Mouse (Mus musculus) stomach, embryonic 15.5 days (tissue): ENCODE results near the gene Card11. TPM values are rescaled to one million over a fixed set of nuclear protein-coding genes. Genes with fewer than 3 reads are reported as not detected.

Experiments used
- ATAC-seq: fragments of 200-750 bp; cut with Nextera tagmentation; 2 replicates; pipeline ENCODE4 v1.8.0; 2017; ENCODE audit warnings: low read depth, moderate number of reproducible peaks, moderate TSS enrichment; ENCODE audit not compliant: insufficient read depth, low FRiP score
- H3K27ac ChIP-seq: fragments of 300-500 bp; sonication (generic); 2 replicates; pipeline ENCODE4 v1.5.1; 2015; ENCODE audit warnings: mild to moderate bottlenecking, inconsistent platforms
- H3K27me3 ChIP-seq: fragments of 300-500 bp; sonication (generic); replicated peaks from 2 replicates; pipeline ENCODE4 v1.6.1; 2015; ENCODE audit warnings: inconsistent platforms
- H3K36me3 ChIP-seq: fragments of 300-500 bp; sonication (generic); 2 replicates; pipeline ENCODE4 v1.6.1; 2015; ENCODE audit warnings: inconsistent platforms
- H3K4me1 ChIP-seq: fragments of 300-500 bp; sonication (generic); 2 replicates; pipeline ENCODE4 v1.6.1; 2015; ENCODE audit warnings: inconsistent platforms
- H3K4me2 ChIP-seq: fragments of 300-500 bp; sonication (generic); 2 replicates; pipeline ENCODE4 v1.6.1; 2015; ENCODE audit warnings: mild to moderate bottlenecking, inconsistent platforms
- H3K4me3 ChIP-seq: fragments of 300-500 bp; sonication (generic); replicated peaks from 2 replicates; pipeline ENCODE4 v1.5.1; 2015; ENCODE audit warnings: inconsistent platforms
- H3K9ac ChIP-seq: fragments of 300-500 bp; sonication (generic); 2 replicates; pipeline ENCODE4 v1.6.1; 2015; ENCODE audit warnings: inconsistent platforms
- H3K9me3 ChIP-seq: fragments of 300-500 bp; sonication (generic); 2 replicates; pipeline ENCODE4 v1.6.1; 2016; ENCODE audit warnings: inconsistent platforms
- WGBS: fragments of 180-500 bp; shearing (Covaris S2); methylation state at CpG from one replicate; pipeline ENCODE4 v1.1.7; 2015; 5-methylcytosine and 5-hydroxymethylcytosine counted together
- polyA plus RNA-seq: library from polyadenylated mRNA; unstranded; fragments of >200 nt; fragmentation: Nextera tagmentation; extraction: Ambion mirVana; gene quantifications from 2 replicates; pipeline ENCODE4 v1.2.1, GENCODE M21; 2015

Gene Card11
- polyA plus RNA-seq, 1 experiment from 2014 or later: 0.26 TPM

GRCm38 (mm10) chr5:140981370-140981805 is 19.0 kb downstream of the Card11 start:
- no peaks in the 10 kb centered on the region for H3K27me3 ChIP-seq
- H3K9me3 ChIP-seq: no peaks in the 10 kb centered on the region
- no peak overlapping the region for H3K4me3 ChIP-seq
- no peak for ATAC-seq
- no peak overlapping the region for H3K9ac ChIP-seq
- WGBS: 20% methylated on average over 6 of the region's 6 CpGs
- H3K27ac ChIP-seq: no peak overlapping the region
- no peak overlapping the region for H3K4me2 ChIP-seq
- no peaks in the 10 kb centered on the region for H3K4me1 ChIP-seq
- H3K36me3 ChIP-seq: no peaks in the 10 kb centered on the region

- Histone ChIP-seq H3K27me3 (no peaks in the 10 kb centered on the region), H3K4me2 (no peak overlapping the region), H3K27ac (no peak overlapping the region), H3K9ac (no peak overlapping the region), H3K4me3 (no peak overlapping the region), H3K36me3 (no peaks in the 10 kb centered on the region), H3K9me3 (no peaks in the 10 kb centered on the region), H3K4me1 (no peaks in the 10 kb centered on the region)
- no peak for ATAC-seq
- WGBS: 63% methylated on average over 5 of the region's 5 CpGs
Observed at GRCm38 (mm10) chr5:140980783-140981182, 19.6 kb downstream of the Card11 start.

GRCm38 (mm10) chr5:140980051-140980450 is 20.3 kb downstream of the Card11 start:
- no peak overlapping the region for H3K27ac ChIP-seq
- H3K4me2 ChIP-seq: no peak overlapping the region
- H3K4me1 ChIP-seq: no peaks in the 10 kb centered on the region
- H3K27me3 ChIP-seq: no peaks in the 10 kb centered on the region
- no peak overlapping the region for H3K9ac ChIP-seq
- WGBS: 83% methylated on average over 2 of the region's 2 CpGs
- no peaks in the 10 kb centered on the region for H3K36me3 ChIP-seq
- H3K9me3 ChIP-seq: no peaks in the 10 kb centered on the region
- ATAC-seq: no peak
- H3K4me3 ChIP-seq: no peak overlapping the region

- WGBS: 40% methylated on average over 9 of the region's 9 CpGs
- no peak for ATAC-seq
- H3K9me3 ChIP-seq: no peaks in the 10 kb centered on the region
- no peaks in the 10 kb centered on the region for H3K36me3 ChIP-seq
- no peak overlapping the region for H3K4me2 ChIP-seq
- H3K9ac ChIP-seq: no peak overlapping the region
- no peaks in the 10 kb centered on the region for H3K4me1 ChIP-seq
- no peak overlapping the region for H3K27ac ChIP-seq
- no peak overlapping the region for H3K4me3 ChIP-seq
- no peaks in the 10 kb centered on the region for H3K27me3 ChIP-seq
Observed at GRCm38 (mm10) chr5:140962945-140963344, 37.4 kb downstream of the Card11 start.

GRCm38 (mm10) chr5:140960732-140961131 is 39.6 kb downstream of the Card11 start:
- H3K4me2 ChIP-seq: no peak overlapping the region
- no peaks in the 10 kb centered on the region for H3K36me3 ChIP-seq
- WGBS: 84% methylated on average over 6 of the region's 6 CpGs
- H3K27ac ChIP-seq: no peak overlapping the region
- no peaks in the 10 kb centered on the region for H3K9me3 ChIP-seq
- no peaks in the 10 kb centered on the region for H3K27me3 ChIP-seq
- H3K4me1 ChIP-seq: no peaks in the 10 kb centered on the region
- no peak for ATAC-seq
- no peak overlapping the region for H3K9ac ChIP-seq
- no peak overlapping the region for H3K4me3 ChIP-seq

GRCm38 (mm10) chr5:140959160-140959559 is 41.2 kb downstream of the Card11 start:
- Histone ChIP-seq H3K9ac (no peak overlapping the region), H3K4me3 (no peak overlapping the region), H3K27ac (no peak overlapping the region), H3K9me3 (no peaks in the 10 kb centered on the region), H3K27me3 (no peaks in the 10 kb centered on the region), H3K4me2 (no peak overlapping the region), H3K36me3 (no peaks in the 10 kb centered on the region), H3K4me1 (no peaks in the 10 kb centered on the region)
- no peak for ATAC-seq
- 72% methylated on average over 6 of the region's 6 CpGs for WGBS

GRCm38 (mm10) chr5:140957106-140957505 is 43.3 kb downstream of the Card11 start:
- no peak for ATAC-seq
- Histone ChIP-seq H3K9ac (no peak overlapping the region), H3K27ac (no peak overlapping the region), H3K36me3 (no peaks in the 10 kb centered on the region), H3K9me3 (no peaks in the 10 kb centered on the region), H3K4me3 (no peak overlapping the region), H3K4me2 (no peak overlapping the region), H3K27me3 (no peaks in the 10 kb centered on the region), H3K4me1 (no peaks in the 10 kb centered on the region)
- 79% methylated on average over 4 of the region's 4 CpGs for WGBS

GRCm38 (mm10) chr5:140955666-140956065 is 44.7 kb downstream of the Card11 start:
- Histone ChIP-seq H3K9me3 (no peaks in the 10 kb centered on the region), H3K4me1 (no peaks in the 10 kb centered on the region)

GRCm38 (mm10) chr5:140951801-140952200 is 48.6 kb downstream of the Card11 start:
- Histone ChIP-seq H3K36me3 (no peaks in the 10 kb centered on the region), H3K27me3 (no peaks in the 10 kb centered on the region), H3K4me3 (no peak overlapping the region), H3K4me2 (no peak overlapping the region), H3K27ac (no peak overlapping the region), H3K4me1 (no peaks in the 10 kb centered on the region), H3K9me3 (no peaks in the 10 kb centered on the region), H3K9ac (no peak overlapping the region)
- no peak for ATAC-seq
- WGBS: 75% methylated on average over 5 of the region's 5 CpGs

More at GRCm38 (mm10) chr5:140955666-140956065, 44.7 kb downstream of the Card11 start:
- ATAC-seq: no peak
- H3K4me2 ChIP-seq: no peak overlapping the region
- no peaks in the 10 kb centered on the region for H3K27me3 ChIP-seq
- no peak overlapping the region for H3K4me3 ChIP-seq
- H3K27ac ChIP-seq: no peak overlapping the region
- WGBS: 92% methylated on average over 1 of the region's 1 CpGs
- no peaks in the 10 kb centered on the region for H3K36me3 ChIP-seq
- no peak overlapping the region for H3K9ac ChIP-seq

GRCm38 (mm10) chr5:140948009-140948408 is 52.4 kb downstream of the Card11 start:
- Histone ChIP-seq H3K4me2 (no peak overlapping the region), H3K9ac (no peak overlapping the region), H3K9me3 (no peaks in the 10 kb centered on the region), H3K27ac (no peak overlapping the region), H3K4me1 (no peaks in the 10 kb centered on the region), H3K36me3 (no peaks in the 10 kb centered on the region), H3K4me3 (no peak overlapping the region), H3K27me3 (no peaks in the 10 kb centered on the region)
- WGBS: 55% methylated on average over 10 of the region's 10 CpGs
- ATAC-seq: no peak

GRCm38 (mm10) chr5:140946034-140946433 is 54.3 kb downstream of the Card11 start:
- Histone ChIP-seq H3K9ac (no peak overlapping the region), H3K27me3 (no peaks in the 10 kb centered on the region), H3K9me3 (no peaks in the 10 kb centered on the region), H3K27ac (no peak overlapping the region), H3K4me2 (no peak overlapping the region), H3K36me3 (no peaks in the 10 kb centered on the region), H3K4me1 (no peaks in the 10 kb centered on the region), H3K4me3 (no peak overlapping the region)
- ATAC-seq: no peak
- WGBS: 71% methylated on average over 6 of the region's 6 CpGs

GRCm38 (mm10) chr5:140944382-140945125 is 55.8 kb downstream of the Card11 start:
- H3K4me2 ChIP-seq: no peak overlapping the region
- no peak for ATAC-seq
- WGBS: 73% methylated on average over 18 of the region's 18 CpGs
- no peaks in the 10 kb centered on the region for H3K9me3 ChIP-seq
- H3K4me1 ChIP-seq: no peaks in the 10 kb centered on the region
- H3K27me3 ChIP-seq: no peaks in the 10 kb centered on the region
- no peaks in the 10 kb centered on the region for H3K36me3 ChIP-seq
- no peak overlapping the region for H3K4me3 ChIP-seq
- H3K9ac ChIP-seq: no peak overlapping the region
- no peak overlapping the region for H3K27ac ChIP-seq
